Mouse (Mus musculus): ENCODE measurements around the gene Olfr480. TPM values are rescaled to one million over a fixed set of nuclear protein-coding genes. Genes with fewer than 3 reads are reported as not detected.

The Olfr480 gene
- not detected in 2 replicates for polyA plus RNA-seq (2014; fragmentation: Nextera tagmentation; extraction: Ambion mirVana)

DNA sequence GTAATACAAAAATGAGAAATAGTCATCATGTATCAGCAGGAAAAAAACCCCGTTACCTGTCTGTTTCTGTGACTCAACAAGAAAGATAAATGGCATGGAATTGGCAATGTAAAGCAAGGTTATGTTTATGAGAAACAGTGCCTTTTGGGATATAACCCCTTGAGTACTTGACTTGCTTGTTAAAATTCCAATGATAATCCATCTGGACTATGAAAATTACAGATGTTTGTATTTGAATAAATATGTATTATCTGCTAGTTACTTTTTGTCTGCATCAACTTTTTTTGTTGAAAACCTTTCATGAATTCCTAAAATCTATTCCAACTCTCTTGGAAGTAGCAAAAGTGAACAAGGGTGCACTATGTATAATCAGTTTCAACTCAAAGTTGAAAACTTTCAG, at the start of gene Olfr480:
Gene Olfr480 (minus strand): TSS at position 101 of the 400 bp plus-strand sequence.
- H3K27ac ChIP-seq: no peak within 1 kb of the TSS
- H3K4me2 ChIP-seq (replicated peaks): no peak within 1 kb of the TSS
- DNase-seq (ENCODE audit: low spot score): no peak
- H3K27me3 ChIP-seq (ENCODE audit: control insufficient read depth, insufficient read depth, low read length): no peaks in the 10 kb centered on the region
- 90% methylated on average over 1 of the region's 1 CpGs for WGBS
- no peak within 1 kb of the TSS for H3K4me3 ChIP-seq (replicated peaks; ENCODE audit: low read length)
- H3K9me3 ChIP-seq (ENCODE audit: control insufficient read depth, low read length): no peaks in the 10 kb centered on the region
- no peaks in the 10 kb centered on the region for H3K4me1 ChIP-seq (replicated peaks; ENCODE audit: control insufficient read depth, insufficient read depth, low read length)
- no peaks in the 10 kb centered on the region for H3K36me3 ChIP-seq (replicated peaks; ENCODE audit: control insufficient read depth, insufficient read depth)
- no peak for ATAC-seq (ENCODE audit: low FRiP score)
- no peak within 1 kb of the TSS for H3K9ac ChIP-seq

DNA sequence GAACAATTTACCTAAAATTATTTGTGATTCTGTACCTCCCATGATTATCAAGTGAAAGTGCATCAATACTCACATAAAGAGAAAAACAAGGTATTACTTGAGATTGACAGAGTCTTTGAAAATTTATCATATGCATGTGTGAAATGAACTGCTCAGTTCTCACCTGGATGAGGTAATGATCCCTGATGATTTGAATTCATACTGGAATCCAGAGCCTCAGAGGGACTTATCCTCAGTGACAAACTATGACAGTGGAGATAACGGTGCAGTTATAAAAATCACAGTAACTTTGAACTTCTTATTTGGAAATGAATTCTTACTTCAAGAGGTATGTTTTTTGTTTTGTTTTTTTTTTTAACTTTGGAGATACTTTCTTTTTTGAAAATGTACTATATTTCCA, 33.4 kb upstream of the Olfr480 start, which contains the start of gene Olfr483:
Gene Olfr483 (plus strand): TSS at position 301 of the 400 bp plus-strand sequence.
- no peaks in the 10 kb centered on the region for H3K9me3 ChIP-seq (ENCODE audit: control insufficient read depth, low read length)
- no peak within 1 kb of the TSS for H3K4me3 ChIP-seq (replicated peaks; ENCODE audit: low read length)
- DNase-seq (ENCODE audit: low spot score) (no peak), ATAC-seq (ENCODE audit: low FRiP score) (no peak)
- H3K4me2 ChIP-seq (replicated peaks): no peak within 1 kb of the TSS
- H3K4me1 ChIP-seq (replicated peaks; ENCODE audit: control insufficient read depth, insufficient read depth, low read length): no peaks in the 10 kb centered on the region
- H3K27ac ChIP-seq: no peak within 1 kb of the TSS
- H3K27me3 ChIP-seq (ENCODE audit: control insufficient read depth, insufficient read depth, low read length): no peaks in the 10 kb centered on the region
- no peaks in the 10 kb centered on the region for H3K36me3 ChIP-seq (replicated peaks; ENCODE audit: control insufficient read depth, insufficient read depth)
- 90% methylated on average over 1 of the region's 1 CpGs for WGBS
- H3K9ac ChIP-seq: no peak within 1 kb of the TSS

DNA sequence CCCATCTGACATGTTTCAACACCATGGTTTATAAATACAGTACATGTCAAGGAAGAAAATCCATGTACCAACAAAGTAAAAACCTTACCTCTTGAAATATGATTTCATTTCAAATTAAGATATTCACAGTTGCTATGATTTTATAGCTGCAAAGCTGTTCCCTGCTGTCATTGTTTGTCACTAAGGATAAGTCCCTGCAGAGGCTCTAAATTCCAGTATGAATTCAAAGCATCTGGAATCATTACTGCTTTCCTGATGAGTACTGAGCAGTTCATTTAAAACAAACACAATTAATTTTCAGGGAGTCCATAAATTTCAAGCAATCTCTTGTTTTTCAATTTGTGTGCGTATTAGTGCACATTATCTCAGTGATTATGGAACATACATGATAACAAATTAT, 30.3 kb upstream of the Olfr480 start, which contains the start of gene Olfr482:
Gene Olfr482 (minus strand): TSS at position 101 of the 400 bp plus-strand sequence.
- Histone ChIP-seq H3K27ac (no peak within 1 kb of the TSS), H3K36me3 (replicated peaks; ENCODE audit: control insufficient read depth, insufficient read depth) (no peaks in the 10 kb centered on the region), H3K4me1 (replicated peaks; ENCODE audit: control insufficient read depth, insufficient read depth, low read length) (no peaks in the 10 kb centered on the region), H3K4me3 (replicated peaks; ENCODE audit: low read length) (no peak within 1 kb of the TSS), H3K4me2 (replicated peaks) (no peak within 1 kb of the TSS), H3K27me3 (ENCODE audit: control insufficient read depth, insufficient read depth, low read length) (no peaks in the 10 kb centered on the region), H3K9ac (no peak within 1 kb of the TSS), H3K9me3 (ENCODE audit: control insufficient read depth, low read length) (no peaks in the 10 kb centered on the region)
- ATAC-seq (ENCODE audit: low FRiP score) (no peak), DNase-seq (ENCODE audit: low spot score) (no peak)
- WGBS: 95% methylated on average over 1 of the region's 1 CpGs

DNA sequence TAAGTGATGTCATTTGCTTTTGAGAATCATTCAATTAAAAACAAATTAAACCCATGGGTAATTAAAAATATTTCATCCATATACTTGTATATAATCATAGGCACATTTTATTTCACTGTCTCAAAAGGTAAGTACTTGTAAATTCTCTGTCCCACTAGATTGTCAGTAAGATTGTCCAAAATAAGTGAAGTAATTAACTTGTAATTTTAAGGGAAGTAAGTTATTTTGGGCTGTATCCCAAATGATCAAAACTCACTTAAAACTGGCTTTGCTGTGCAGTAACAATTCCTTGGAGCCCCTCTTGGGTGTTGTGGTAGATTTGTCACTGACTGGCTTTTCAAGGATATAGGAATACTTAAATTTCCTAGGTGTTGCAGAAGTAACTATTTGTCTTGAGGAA, 12.4 kb upstream of the Olfr480 start, which contains the start of gene Olfr481:
Gene Olfr481 (plus strand): TSS at position 301 of the 400 bp plus-strand sequence.
- H3K9me3 ChIP-seq (ENCODE audit: control insufficient read depth, low read length): no peaks in the 10 kb centered on the region
- H3K9ac ChIP-seq: no peak within 1 kb of the TSS
- ATAC-seq (ENCODE audit: low FRiP score) (no peak), DNase-seq (ENCODE audit: low spot score) (no peak)
- no peak within 1 kb of the TSS for H3K4me2 ChIP-seq (replicated peaks)
- H3K4me3 ChIP-seq (replicated peaks; ENCODE audit: low read length): no peak within 1 kb of the TSS
- H3K36me3 ChIP-seq (replicated peaks; ENCODE audit: control insufficient read depth, insufficient read depth): no peaks in the 10 kb centered on the region
- H3K27ac ChIP-seq: no peak within 1 kb of the TSS
- H3K27me3 ChIP-seq (ENCODE audit: control insufficient read depth, insufficient read depth, low read length): no peaks in the 10 kb centered on the region
- no peaks in the 10 kb centered on the region for H3K4me1 ChIP-seq (replicated peaks; ENCODE audit: control insufficient read depth, insufficient read depth, low read length)

DNA sequence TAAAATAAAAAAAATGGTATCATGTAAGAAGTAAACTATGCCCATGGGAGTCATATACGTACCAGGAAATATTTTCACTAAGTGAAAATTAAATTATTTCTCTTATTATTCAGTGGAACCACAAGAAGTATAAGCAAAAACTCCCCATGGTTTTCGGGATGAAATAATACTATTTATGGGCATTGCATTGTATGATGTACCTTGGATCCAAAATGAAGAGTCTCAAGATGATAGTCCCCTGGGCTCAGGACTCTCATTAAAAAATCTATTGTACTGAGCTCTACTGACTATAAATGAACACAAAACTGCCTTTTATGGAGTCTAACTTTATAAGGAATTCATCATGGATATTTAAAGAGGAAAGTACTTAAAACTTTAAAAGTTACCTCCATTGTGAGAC, 16.8 kb downstream of the Olfr480 start, which contains the start of gene Olfr479:
Gene Olfr479 (plus strand): TSS at position 301 of the 400 bp plus-strand sequence.
- no peaks in the 10 kb centered on the region for H3K4me1 ChIP-seq (replicated peaks; ENCODE audit: control insufficient read depth, insufficient read depth, low read length)
- no peak within 1 kb of the TSS for H3K4me3 ChIP-seq (replicated peaks; ENCODE audit: low read length)
- 89% methylated on average over 2 of the region's 2 CpGs for WGBS
- H3K9me3 ChIP-seq (ENCODE audit: control insufficient read depth, low read length): no peaks in the 10 kb centered on the region
- no peak within 1 kb of the TSS for H3K27ac ChIP-seq
- no peaks in the 10 kb centered on the region for H3K36me3 ChIP-seq (replicated peaks; ENCODE audit: control insufficient read depth, insufficient read depth)
- no peak within 1 kb of the TSS for H3K9ac ChIP-seq
- ATAC-seq (ENCODE audit: low FRiP score): no peak
- no peak within 1 kb of the TSS for H3K4me2 ChIP-seq (replicated peaks)
- no peaks in the 10 kb centered on the region for H3K27me3 ChIP-seq (ENCODE audit: control insufficient read depth, insufficient read depth, low read length)
- DNase-seq (ENCODE audit: low spot score): no peak

DNA sequence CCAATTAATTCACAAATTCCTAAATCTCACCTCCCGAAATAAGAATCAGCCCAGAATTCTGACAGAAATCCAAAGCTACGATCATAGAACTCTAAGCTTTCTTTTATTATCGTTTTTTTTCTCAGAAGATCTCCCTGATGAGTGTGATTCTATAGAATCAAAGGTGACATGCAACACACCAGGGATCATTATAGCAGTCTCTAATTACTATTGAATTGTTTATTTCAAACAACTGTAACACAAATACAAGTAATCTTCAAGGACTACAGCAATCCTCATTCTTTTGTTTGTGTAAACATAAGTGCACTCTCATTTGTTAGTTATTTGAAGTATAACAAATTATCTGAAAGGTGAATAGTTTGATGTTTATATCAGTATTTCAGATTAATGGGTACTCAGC, 33.3 kb downstream of the Olfr480 start, which contains the start of gene Olfr478:
Gene Olfr478 (minus strand): TSS at position 101 of the 400 bp plus-strand sequence.
- Histone ChIP-seq H3K9me3 (ENCODE audit: control insufficient read depth, low read length) (no peaks in the 10 kb centered on the region), H3K4me3 (replicated peaks; ENCODE audit: low read length) (no peak within 1 kb of the TSS), H3K27me3 (ENCODE audit: control insufficient read depth, insufficient read depth, low read length) (no peaks in the 10 kb centered on the region), H3K36me3 (replicated peaks; ENCODE audit: control insufficient read depth, insufficient read depth) (no peaks in the 10 kb centered on the region), H3K9ac (no peak within 1 kb of the TSS), H3K4me2 (replicated peaks) (no peak within 1 kb of the TSS), H3K4me1 (replicated peaks; ENCODE audit: control insufficient read depth, insufficient read depth, low read length) (no peaks in the 10 kb centered on the region), H3K27ac (no peak within 1 kb of the TSS)
- WGBS: 86% methylated on average over 3 of the region's 3 CpGs
- ATAC-seq (ENCODE audit: low FRiP score) (no peak), DNase-seq (ENCODE audit: low spot score) (no peak)

Other genes with a start within 250 kb of the Olfr480 start
- not detected in 2 replicates for gene Olfr469, start 241.8 kb downstream of the Olfr480 start, polyA plus RNA-seq (2014; fragmentation: Nextera tagmentation; extraction: Ambion mirVana)
- not detected in 2 replicates for gene Olfr470, start 219.9 kb downstream of the Olfr480 start, polyA plus RNA-seq (2014; fragmentation: Nextera tagmentation; extraction: Ambion mirVana)
- not detected in 2 replicates for gene Olfr472, start 169.4 kb downstream of the Olfr480 start, polyA plus RNA-seq (2014; fragmentation: Nextera tagmentation; extraction: Ambion mirVana)
- not detected in 2 replicates for gene Olfr473, start 136.9 kb downstream of the Olfr480 start, polyA plus RNA-seq (2014; fragmentation: Nextera tagmentation; extraction: Ambion mirVana)
- not detected in 2 replicates for gene Olfr474, start 112.7 kb downstream of the Olfr480 start, polyA plus RNA-seq (2014; fragmentation: Nextera tagmentation; extraction: Ambion mirVana)
- gene Olfr476, start 102.5 kb downstream of the Olfr480 start, polyA plus RNA-seq (2014; fragmentation: Nextera tagmentation; extraction: Ambion mirVana): not detected in 2 replicates
- gene Olfr477, start 80.7 kb downstream of the Olfr480 start, polyA plus RNA-seq (2014; fragmentation: Nextera tagmentation; extraction: Ambion mirVana): not detected in 2 replicates
- not detected in 2 replicates for gene Olfr478, start 33.4 kb downstream of the Olfr480 start, polyA plus RNA-seq (2014; fragmentation: Nextera tagmentation; extraction: Ambion mirVana)
- gene Olfr479, start 16.7 kb downstream of the Olfr480 start, polyA plus RNA-seq (2014; fragmentation: Nextera tagmentation; extraction: Ambion mirVana): not detected in 2 replicates
- gene Olfr481, start 12.5 kb upstream of the Olfr480 start, polyA plus RNA-seq (2014; fragmentation: Nextera tagmentation; extraction: Ambion mirVana): not detected in 2 replicates
- 0.13 TPM in 1 of 2 replicates, not detected in the other for gene Olfr482, start 30.2 kb upstream of the Olfr480 start, polyA plus RNA-seq (2014; fragmentation: Nextera tagmentation; extraction: Ambion mirVana)
- gene Olfr483, start 33.5 kb upstream of the Olfr480 start, polyA plus RNA-seq (2014; fragmentation: Nextera tagmentation; extraction: Ambion mirVana): not detected in 2 replicates
- not detected in 2 replicates for gene Olfr484, start 60.1 kb upstream of the Olfr480 start, polyA plus RNA-seq (2014; fragmentation: Nextera tagmentation; extraction: Ambion mirVana)
- gene Olfr485, start 92.5 kb upstream of the Olfr480 start, polyA plus RNA-seq (2014; fragmentation: Nextera tagmentation; extraction: Ambion mirVana): not detected in 2 replicates
- gene Olfr486, start 105.4 kb upstream of the Olfr480 start, polyA plus RNA-seq (2014; fragmentation: Nextera tagmentation; extraction: Ambion mirVana): not detected in 2 replicates
- not detected in 2 replicates for gene Olfr487, start 147.3 kb upstream of the Olfr480 start, polyA plus RNA-seq (2014; fragmentation: Nextera tagmentation; extraction: Ambion mirVana)
- not detected in 2 replicates for gene Olfr488, start 191.0 kb upstream of the Olfr480 start, polyA plus RNA-seq (2014; fragmentation: Nextera tagmentation; extraction: Ambion mirVana)
- not detected in 2 replicates for gene Olfr490, start 221.6 kb upstream of the Olfr480 start, polyA plus RNA-seq (2014; fragmentation: Nextera tagmentation; extraction: Ambion mirVana)
- gene Olfr491, start 246.1 kb upstream of the Olfr480 start, polyA plus RNA-seq (2014; fragmentation: Nextera tagmentation; extraction: Ambion mirVana): not detected in 2 replicates